Mouse (Mus musculus) forebrain, embryonic 14.5 days (tissue): ENCODE measurements around the gene Cavin1. TPM values are rescaled to one million over a fixed set of nuclear protein-coding genes. Genes with fewer than 3 reads are reported as not detected.

Source experiments
- polyA plus RNA-seq: library from polyadenylated mRNA; unstranded; fragments of >200 nt; fragmentation: Nextera tagmentation; extraction: Ambion mirVana; gene quantifications from 2 replicates; pipeline ENCODE4 v1.2.1, GENCODE M21; 2014

Gene Cavin1
- polyA plus RNA-seq, 1 experiment from 2014 or later: 15.6 TPM

Other genes starting within 250 kb of the Cavin1 start
- gene Rab5c, start 232.7 kb downstream of the Cavin1 start, polyA plus RNA-seq: 133 and 142 TPM in 2 replicates
- 3.5 and 4.4 TPM in 2 replicates for gene Kcnh4, start 210.9 kb downstream of the Cavin1 start, polyA plus RNA-seq
- gene Hcrt, start 208.0 kb downstream of the Cavin1 start, polyA plus RNA-seq: 0.53 and 1.4 TPM in 2 replicates
- gene Ghdc, start 199.9 kb downstream of the Cavin1 start, polyA plus RNA-seq: 0.94 and 1.7 TPM in 2 replicates
- 10.9 and 11.4 TPM in 2 replicates for gene Stat5b, start 120.2 kb downstream of the Cavin1 start, polyA plus RNA-seq
- 0.69 and 0.96 TPM in 2 replicates for gene Stat5a, start 111.5 kb downstream of the Cavin1 start, polyA plus RNA-seq
- gene Stat3, start 31.3 kb downstream of the Cavin1 start, polyA plus RNA-seq: 23.3 and 26.4 TPM in 2 replicates
- gene Atp6v0a1, start 38.6 kb upstream of the Cavin1 start, polyA plus RNA-seq: 50.2 and 74.4 TPM in 2 replicates
- 6.6 and 8.4 TPM in 2 replicates for gene Naglu, start 99.1 kb upstream of the Cavin1 start, polyA plus RNA-seq
- gene Hsd17b1, start 107.5 kb upstream of the Cavin1 start, polyA plus RNA-seq: not detected in 2 replicates
- 52.9 and 54.9 TPM in 2 replicates for gene Coasy, start 111.7 kb upstream of the Cavin1 start, polyA plus RNA-seq
- gene Mlx, start 116.4 kb upstream of the Cavin1 start, polyA plus RNA-seq: 100 and 109 TPM in 2 replicates
- gene Psmc3ip, start 124.5 kb upstream of the Cavin1 start, polyA plus RNA-seq: 39.8 and 54.3 TPM in 2 replicates
- gene Retreg3, start 149.0 kb upstream of the Cavin1 start, polyA plus RNA-seq: 14.0 and 14.4 TPM in 2 replicates
- gene Tubg1, start 149.1 kb upstream of the Cavin1 start, polyA plus RNA-seq: 84.9 and 87.8 TPM in 2 replicates
- gene Tubg2, start 185.0 kb upstream of the Cavin1 start, polyA plus RNA-seq: 27.4 and 31.9 TPM in 2 replicates
- 0.39 and 0.48 TPM in 2 replicates for gene Cntnap1, start 199.6 kb upstream of the Cavin1 start, polyA plus RNA-seq
- gene Plekhh3, start 200.5 kb upstream of the Cavin1 start, polyA plus RNA-seq: 4.6 and 5.5 TPM in 2 replicates
- gene Ccr10, start 204.6 kb upstream of the Cavin1 start, polyA plus RNA-seq: 0.10 TPM in 1 of 2 replicates, not detected in the other